Mouse (Mus musculus): ENCODE data around the gene Galnt16.

GRCm38 (mm10) chr12:80519621-80520332 lies 1.7 kb downstream of the Galnt16 start:
- TF ChIP-seq EP300 (IDR thresholded peaks at IDR 0.05; ENCODE audit: low read depth) (no peak), CTCF (IDR thresholded peaks at IDR 0.05; ENCODE audit: low read depth) (no peak)

Data from heart, postnatal 0 days (tissue).